Mouse (Mus musculus) E14TG2a.4 (cell line): Measurements from ENCODE around the gene Tmem184a.

Source experiments
- H3K27me3 ChIP-seq: 2 replicates; pipeline ENCODE4 v1.6.1; 2014; ENCODE audit warnings: low read length, control low read depth; ENCODE audit not compliant: insufficient read depth
- H3K36me3 ChIP-seq: 2 replicates; pipeline ENCODE4 v1.6.1; 2014; ENCODE audit warnings: low read length, control low read depth; ENCODE audit not compliant: insufficient read depth
- H3K4me1 ChIP-seq: replicated peaks from 2 replicates; pipeline ENCODE4 v1.6.1; 2014; ENCODE audit warnings: low read depth, low read length, control low read depth
- H3K4me3 ChIP-seq: replicated peaks from 2 replicates; pipeline ENCODE4 v1.5.1; 2014; ENCODE audit warnings: mild to moderate bottlenecking, low read length
- H3K9me3 ChIP-seq: 2 replicates; pipeline ENCODE4 v1.6.1; 2014; ENCODE audit warnings: low read length, control low read depth
- CTCF ChIP-seq: conservative IDR thresholded peaks from 2 replicates; pipeline ENCODE4 v1.5.1; 2014; ENCODE audit warnings: low read length
- NANOG ChIP-seq: IDR thresholded peaks from 2 replicates; pipeline ENCODE4 v1.6.1; 2014; ENCODE audit warnings: borderline replicate concordance, low read length, mixed read lengths
- POU5F1 ChIP-seq: IDR thresholded peaks from 2 replicates; pipeline ENCODE4 v1.6.1; 2014; ENCODE audit warnings: low read length, borderline replicate concordance

Tmem184a gene

DNA sequence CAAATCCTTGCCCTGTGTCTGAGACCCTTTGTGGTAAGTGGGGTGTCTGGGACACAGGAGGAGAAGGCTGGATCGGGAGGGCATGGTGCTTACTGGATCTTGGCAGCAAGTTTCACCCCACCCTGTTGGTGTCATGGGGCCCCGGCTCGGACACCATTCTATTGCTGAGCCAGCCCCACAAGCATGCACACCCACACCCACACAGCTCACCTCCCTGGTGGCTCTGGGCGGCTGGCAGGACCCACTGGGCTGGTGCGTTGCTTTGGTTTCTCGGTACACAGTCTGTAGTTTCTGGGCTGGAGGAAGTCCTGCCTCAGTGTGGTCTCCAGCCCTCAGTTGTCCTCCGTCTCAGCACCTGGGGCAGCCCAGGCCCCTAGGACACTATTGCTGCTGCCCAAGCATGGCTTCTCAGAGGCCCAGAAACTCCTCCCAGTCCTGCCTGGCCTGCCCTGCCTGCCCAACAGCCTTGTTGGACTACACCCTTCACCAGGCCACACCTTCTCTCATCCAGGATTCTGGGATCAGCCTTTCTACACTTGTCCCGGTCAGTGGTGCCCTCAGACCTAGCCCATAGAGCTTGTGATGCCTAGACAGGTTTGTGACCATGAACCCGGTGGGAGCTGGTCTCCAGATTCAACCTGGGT, at the start of gene Tmem184a:
Tmem184a (minus strand) TSS at position 380 of the 644 bp plus-strand sequence.
- H3K4me3 ChIP-seq = no peak within 1 kb of the TSS
- H3K36me3 ChIP-seq = peaks cover 49% of the 10 kb centered on the region
- no peaks in the 10 kb centered on the region for H3K9me3 ChIP-seq
- peaks cover 34% of the 10 kb centered on the region for H3K4me1 ChIP-seq
- TF ChIP-seq NANOG = no peak
- no peak for TF ChIP-seq POU5F1
- no peak for TF ChIP-seq CTCF
- no peaks in the 10 kb centered on the region for H3K27me3 ChIP-seq

DNA sequence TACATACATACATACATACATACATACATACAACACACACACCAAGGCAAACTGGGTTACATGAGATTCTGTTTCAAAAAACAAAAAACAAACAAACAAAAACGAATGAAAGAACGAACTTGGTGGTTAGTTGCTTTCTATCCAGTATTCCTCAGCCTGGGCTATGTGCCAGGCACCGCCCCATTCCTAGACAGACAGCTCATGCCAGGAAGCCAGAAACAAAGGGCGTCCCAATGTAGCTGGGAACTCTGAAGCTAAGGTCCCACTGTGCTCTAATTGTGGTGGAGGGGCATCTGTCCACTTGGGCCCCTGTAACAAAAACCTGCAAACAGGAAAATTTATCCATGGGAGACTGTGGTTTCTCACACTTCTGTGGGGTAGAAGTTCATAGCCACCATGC, 43.0 kb upstream of the Tmem184a start:
- H3K36me3 ChIP-seq = no peaks in the 10 kb centered on the region
- no peak for TF ChIP-seq NANOG
- no peak for TF ChIP-seq POU5F1
- TF ChIP-seq CTCF = no peak
- no peak overlapping the region for H3K4me3 ChIP-seq
- peaks cover 4% of the 10 kb centered on the region for H3K27me3 ChIP-seq
- H3K4me1 ChIP-seq = peaks cover 4% of the 10 kb centered on the region
- no peaks in the 10 kb centered on the region for H3K9me3 ChIP-seq

DNA sequence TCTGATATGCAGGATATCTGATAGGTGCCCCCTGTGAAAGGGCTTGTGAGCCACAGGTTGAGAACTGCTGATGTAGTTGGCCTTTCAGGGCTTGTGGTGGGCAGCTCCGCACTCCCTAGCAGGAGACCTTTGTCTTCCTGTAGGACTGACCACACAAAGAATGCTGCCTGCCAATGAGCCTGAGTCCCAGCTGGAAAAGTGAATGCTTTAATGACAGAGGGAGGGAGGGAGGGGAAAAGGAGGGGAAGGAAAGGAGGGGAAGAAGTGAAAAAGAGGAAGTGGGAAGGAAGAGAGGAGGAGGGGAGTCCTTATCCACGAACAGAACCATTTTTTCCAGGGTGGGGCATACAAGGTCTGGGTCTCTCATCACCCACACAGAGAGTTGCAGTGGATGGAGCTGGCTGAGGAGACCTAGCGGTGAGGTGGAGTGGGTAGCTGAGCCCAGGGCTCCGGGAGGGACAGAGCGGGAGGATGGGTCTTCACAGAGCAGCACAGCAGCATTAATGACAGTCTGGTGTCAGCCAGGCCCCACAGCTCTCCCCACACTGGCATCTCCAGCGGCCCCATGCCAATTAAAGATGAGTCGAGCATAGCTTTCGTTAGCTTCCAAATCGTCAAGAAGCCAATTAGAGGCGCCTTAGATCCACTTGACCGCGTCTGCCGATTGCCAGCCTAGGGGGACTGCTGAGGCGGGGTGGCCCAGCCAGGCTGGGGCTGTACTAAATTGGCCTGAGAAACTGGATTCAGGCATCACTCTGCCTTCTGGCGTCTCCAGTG, 40.8 kb upstream of the Tmem184a start:
- no peaks in the 10 kb centered on the region for H3K36me3 ChIP-seq

DNA sequence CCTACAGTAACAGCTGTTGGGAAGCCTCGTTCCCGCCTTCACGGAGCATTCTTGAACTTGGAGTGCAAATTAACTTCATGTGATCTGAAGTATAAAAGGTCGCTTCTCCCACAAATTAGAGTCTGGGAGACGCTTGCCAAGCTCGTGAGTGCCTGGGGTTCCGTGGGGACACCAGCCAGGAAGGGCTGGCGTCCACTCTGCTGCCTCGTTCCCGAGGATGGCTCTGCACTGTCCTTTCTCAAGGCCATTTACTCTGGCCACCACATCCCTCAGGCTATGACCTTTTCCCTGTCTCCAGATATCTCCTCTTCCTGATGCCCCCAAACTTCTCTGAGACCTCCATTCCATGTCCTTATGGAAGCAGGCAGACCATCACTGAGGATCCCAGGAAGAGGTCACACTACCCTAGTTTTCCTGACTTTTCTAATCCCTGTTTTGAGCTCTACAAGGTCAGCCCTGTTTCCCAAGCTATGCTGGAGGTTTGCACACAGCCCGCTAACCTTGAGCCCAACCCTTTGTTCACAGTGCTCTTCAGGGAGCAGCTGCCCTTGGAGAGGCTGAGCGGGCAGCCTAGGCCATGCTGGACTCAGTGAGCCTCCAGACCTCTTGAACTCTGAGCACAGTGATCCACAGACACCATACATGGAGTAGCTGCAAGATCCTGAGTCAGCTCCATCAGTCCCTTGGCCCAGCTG, 30.1 kb upstream of the Tmem184a start:
- TF ChIP-seq POU5F1 = no peak
- TF ChIP-seq CTCF = no peak
- no peak for TF ChIP-seq NANOG
- Histone ChIP-seq H3K36me3 (no peaks in the 10 kb centered on the region), H3K9me3 (peaks cover 13% of the 10 kb centered on the region; the same call in 1 of the 2 replicates), H3K4me3 (no peak overlapping the region), H3K27me3 (peaks cover 11% of the 10 kb centered on the region), H3K4me1 (peaks cover 9% of the 10 kb centered on the region)

More for the DNA sequence above, 40.8 kb upstream of the Tmem184a start:
- peaks cover under 1% of the 10 kb centered on the region; the same call in 1 of the 2 replicates for H3K27me3 ChIP-seq
- H3K9me3 ChIP-seq = no peaks in the 10 kb centered on the region
- peak overlapping the region; percentile 43; the same call in 1 of the 2 replicates for H3K4me3 ChIP-seq
- no peak for TF ChIP-seq CTCF
- peaks cover 4% of the 10 kb centered on the region for H3K4me1 ChIP-seq

DNA sequence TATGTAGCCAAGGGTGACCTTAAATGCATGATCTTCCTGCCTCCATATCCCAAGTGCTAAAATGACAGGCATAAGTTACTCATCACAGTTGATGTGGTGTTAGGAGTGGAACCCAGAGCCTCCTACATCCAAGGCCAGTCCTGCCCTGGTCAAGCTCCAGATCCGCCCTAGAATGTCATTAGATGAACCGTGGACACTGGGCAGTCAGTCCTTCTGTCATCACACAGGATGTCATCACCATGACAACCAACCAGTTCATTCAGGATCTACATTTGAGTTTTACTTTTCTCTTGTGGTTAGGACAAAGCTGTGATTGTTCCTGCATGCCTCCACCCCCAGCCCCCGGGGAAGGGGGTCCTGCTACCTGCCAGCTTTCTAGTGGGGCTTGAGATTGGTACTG, 19.4 kb upstream of the Tmem184a start:
- no peaks in the 10 kb centered on the region for H3K9me3 ChIP-seq
- no peak overlapping the region for H3K4me3 ChIP-seq
- TF ChIP-seq CTCF (no peak), POU5F1 (no peak), NANOG (no peak)
- no peaks in the 10 kb centered on the region for H3K36me3 ChIP-seq
- H3K27me3 ChIP-seq = peaks cover 14% of the 10 kb centered on the region
- no peaks in the 10 kb centered on the region for H3K4me1 ChIP-seq

DNA sequence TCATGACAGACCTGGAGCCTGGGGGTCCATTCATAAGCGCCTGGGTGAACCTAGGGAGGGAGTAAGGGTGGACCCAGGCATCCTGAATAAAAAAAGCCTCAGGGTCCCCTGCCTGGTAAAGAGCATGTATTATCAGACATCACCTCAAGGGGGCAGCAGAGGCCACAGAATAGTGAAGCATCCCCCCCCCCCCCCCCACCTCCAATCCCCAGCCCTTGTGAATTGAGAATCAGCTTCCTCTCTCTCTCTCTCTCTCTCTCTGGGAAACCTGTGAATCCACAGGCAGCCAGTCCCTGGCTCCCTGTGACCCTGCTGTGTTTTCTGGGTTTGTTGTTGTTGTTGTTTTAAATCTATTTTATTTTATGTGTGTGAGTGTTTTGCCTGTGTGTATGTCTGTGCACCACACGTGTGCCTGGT, 18.8 kb upstream of the Tmem184a start:
- TF ChIP-seq NANOG = no peak
- TF ChIP-seq CTCF = peak; percentile 37
- no peak for TF ChIP-seq POU5F1
- Histone ChIP-seq H3K27me3 (peaks cover 14% of the 10 kb centered on the region), H3K4me1 (no peaks in the 10 kb centered on the region), H3K4me3 (no peak overlapping the region), H3K9me3 (no peaks in the 10 kb centered on the region), H3K36me3 (no peaks in the 10 kb centered on the region)

DNA sequence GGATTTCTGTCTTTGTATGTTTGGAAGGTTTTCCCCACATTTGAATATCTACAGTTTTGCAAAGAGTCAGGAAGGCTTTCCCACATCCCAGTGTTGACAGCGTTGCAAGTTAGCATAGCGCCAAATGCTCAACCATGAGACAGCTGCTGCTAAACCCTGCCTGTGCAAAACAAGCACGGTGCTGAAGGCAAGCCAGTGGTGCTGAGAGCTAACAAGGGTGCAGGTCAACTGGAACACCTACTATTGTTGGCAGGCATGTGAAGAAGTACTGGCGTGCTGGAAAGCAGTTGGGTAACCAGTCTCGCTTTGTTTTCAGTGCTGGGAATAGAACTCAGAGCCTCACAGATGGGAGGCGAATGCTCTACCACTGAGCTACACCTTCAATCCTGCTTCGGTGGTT, 16.0 kb upstream of the Tmem184a start:
- H3K9me3 ChIP-seq = no peaks in the 10 kb centered on the region
- no peaks in the 10 kb centered on the region for H3K36me3 ChIP-seq
- no peak for TF ChIP-seq NANOG
- TF ChIP-seq CTCF = no peak
- TF ChIP-seq POU5F1 = no peak
- H3K4me3 ChIP-seq = no peak overlapping the region
- H3K4me1 ChIP-seq = peaks cover 7% of the 10 kb centered on the region; the same call in 1 of the 2 replicates
- H3K27me3 ChIP-seq = no peaks in the 10 kb centered on the region

DNA sequence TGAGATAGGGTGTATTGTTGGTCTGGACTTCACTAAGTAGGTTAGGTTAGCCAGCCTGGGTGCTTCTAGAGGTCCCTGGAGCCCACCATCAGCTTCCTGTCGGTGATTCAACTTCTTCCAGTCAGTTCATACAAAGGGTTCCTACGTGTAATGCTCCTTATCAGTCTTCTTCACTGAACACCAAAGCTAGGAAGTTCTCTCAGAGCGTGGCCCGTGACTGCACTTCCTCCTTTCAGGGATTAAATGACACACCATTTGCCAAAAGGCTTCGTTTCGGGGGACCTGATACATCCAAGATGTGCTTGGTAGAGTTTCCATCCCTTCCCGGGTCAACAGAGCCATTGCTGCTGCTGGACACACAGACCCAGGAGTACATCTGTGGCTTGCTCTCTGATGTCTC, 12.4 kb upstream of the Tmem184a start:
- H3K4me3 ChIP-seq = no peak overlapping the region
- no peaks in the 10 kb centered on the region for H3K36me3 ChIP-seq
- TF ChIP-seq CTCF (no peak), POU5F1 (no peak), NANOG (no peak)
- H3K9me3 ChIP-seq = no peaks in the 10 kb centered on the region
- H3K4me1 ChIP-seq = peaks cover 9% of the 10 kb centered on the region; the same call in 1 of the 2 replicates
- no peaks in the 10 kb centered on the region for H3K27me3 ChIP-seq
